Mouse (Mus musculus) left cerebral cortex, postnatal 4 days (tissue): ENCODE measurements around the gene Kcnk4. TPM values are rescaled to one million over a fixed set of nuclear protein-coding genes. Genes with fewer than 3 reads are reported as not detected.

ENCODE experiments used
- DNase-seq: peaks from one replicate; pipeline ENCODE4 v3.0.0-alpha.2; 2022
- intact Hi-C: fragments of 180-260 bp; cut with DNase I; formaldehyde crosslinking; loops from one replicate; pipeline ENCODE4 v1.15.1; 2025
- total RNA-seq, 2 experiments: library from RNA; stranded (reverse); gene quantifications; 2 replicates each; pipeline ENCODE4 v1.2.3; 2021

Kcnk4 gene
- total RNA-seq, 2 experiments from 2014 or later = 13.8 to 15.5 TPM

DNA sequence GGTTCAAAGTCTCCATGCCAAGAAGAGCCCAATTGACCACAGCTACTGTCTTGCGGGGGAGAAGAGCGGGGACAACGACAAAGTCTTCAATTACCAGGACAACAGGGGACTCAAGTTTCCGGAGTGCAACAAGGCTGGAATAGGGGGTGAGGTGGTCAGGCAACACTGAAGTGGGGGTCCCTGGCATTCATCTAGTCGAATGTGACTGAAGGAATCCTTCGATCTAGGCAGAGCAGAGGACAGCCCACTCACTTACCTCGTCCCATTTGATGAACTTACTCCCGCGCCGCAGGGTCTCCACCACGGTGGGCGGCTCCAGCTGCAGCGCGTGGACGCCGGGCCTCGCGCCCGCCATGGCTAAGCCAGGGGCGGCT, 35.0 kb upstream of the Kcnk4 start:
- intact Hi-C loops = no loop called here
- DNase-seq = no peak

GRCm38 (mm10) chr19:6968491-6969271, 34.4 kb upstream of the Kcnk4 start:
- DNase-seq = no peak
- intact Hi-C loops = no loop called here

DNA sequence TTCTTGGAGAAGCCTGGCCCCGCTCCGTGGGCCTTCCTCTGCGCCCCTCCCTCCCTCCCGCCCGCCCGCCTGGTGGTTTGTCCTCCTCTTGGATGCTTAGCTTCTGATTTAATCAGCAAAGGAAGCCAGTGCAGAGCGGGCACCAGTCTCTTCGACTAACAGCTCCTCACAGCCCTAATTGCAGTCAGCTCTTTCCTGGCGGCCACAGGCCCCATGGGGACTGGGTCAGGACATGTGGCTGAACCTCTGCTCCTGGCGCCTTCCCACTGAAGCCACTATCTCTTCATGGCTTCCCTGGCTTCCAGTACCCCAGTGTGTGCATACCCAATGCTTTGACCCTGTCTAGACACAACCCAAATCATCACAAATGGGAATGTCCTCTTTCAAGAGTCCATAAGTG, 22.1 kb upstream of the Kcnk4 start:
- no peak for DNase-seq
- intact Hi-C loops = no loop called here

- intact Hi-C loops = no loop called here
- no peak for DNase-seq
These were observed 21.1 kb upstream of the Kcnk4 start for GRCm38 (mm10) chr19:6955424-6955823.

- DNase-seq = no peak
- intact Hi-C loops = no loop called here
These were observed 19.7 kb upstream of the Kcnk4 start for GRCm38 (mm10) chr19:6954046-6954445.

GRCm38 (mm10) chr19:6952712-6953037, 18.4 kb upstream of the Kcnk4 start:
- DNase-seq = no peak
- intact Hi-C loops = no loop called here

DNA sequence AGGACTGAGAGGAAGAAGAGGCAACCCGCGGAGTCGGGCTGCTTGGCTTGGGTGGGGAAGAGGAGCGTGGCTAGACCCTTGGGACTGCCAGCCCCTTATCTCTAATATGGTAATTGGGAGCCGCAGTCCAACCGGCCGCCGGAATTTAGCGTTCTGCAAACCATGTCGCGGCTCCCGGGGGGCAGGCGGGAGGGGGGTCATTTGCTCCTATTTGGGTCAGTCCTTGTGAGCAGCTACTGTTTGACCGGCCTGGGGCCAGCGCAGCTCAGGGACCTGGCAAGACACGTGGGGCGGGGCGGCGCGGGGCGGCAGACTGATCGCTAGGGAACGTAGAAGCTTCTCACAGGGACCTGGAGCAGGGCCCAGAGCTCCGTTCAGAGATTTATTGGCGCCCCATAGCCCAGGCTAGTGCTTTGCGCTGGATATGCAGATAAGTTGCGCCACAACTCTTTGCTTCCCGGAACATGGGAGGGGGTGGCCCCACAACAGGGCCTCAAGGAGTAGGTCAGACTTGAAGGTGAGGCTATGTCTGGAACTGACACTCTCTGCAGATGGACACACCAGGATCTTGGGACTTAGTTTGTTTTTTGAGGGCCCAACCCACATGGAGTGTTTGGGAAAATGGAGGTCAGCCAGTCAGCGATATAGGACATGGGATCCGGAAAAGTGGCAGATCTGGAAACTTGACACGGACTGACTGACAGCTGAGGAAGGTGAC, 17.8 kb upstream of the Kcnk4 start:
- intact Hi-C loops = no loop called here
- DNase-seq = peak; percentile 75

DNA sequence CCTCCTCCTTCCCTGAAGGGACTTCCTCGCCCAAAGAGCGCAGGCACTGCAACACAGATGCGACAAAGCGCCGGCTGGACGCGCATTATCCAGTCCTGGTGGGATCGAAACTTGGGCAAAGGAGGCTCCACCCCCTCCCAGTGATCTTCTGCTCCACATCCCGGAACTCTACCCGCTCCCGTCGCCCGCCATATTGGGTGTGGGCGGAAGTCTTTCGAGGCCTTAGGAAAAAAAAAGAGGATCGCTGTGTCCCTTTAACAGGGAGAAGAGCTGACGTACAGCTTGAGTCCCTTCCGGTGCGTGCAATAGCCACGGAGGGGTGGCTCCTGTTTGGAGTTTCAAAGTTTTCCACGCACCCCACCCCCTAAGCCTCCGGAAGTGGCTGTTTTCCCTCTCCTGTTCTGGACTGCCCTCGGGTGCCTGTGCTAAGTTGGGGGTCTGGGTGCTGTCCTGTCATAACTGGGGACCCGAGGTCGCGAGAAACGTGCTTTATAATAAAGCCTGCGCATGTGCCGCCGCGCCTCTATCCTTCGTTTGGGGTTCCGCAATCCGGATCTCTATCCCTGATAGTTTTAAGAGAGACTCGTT, 17.2 kb upstream of the Kcnk4 start:
- intact Hi-C loops = no loop called here
- DNase-seq = peak; percentile 93

GRCm38 (mm10) chr19:6950613-6951153, 16.4 kb upstream of the Kcnk4 start:
- peak; percentile 43 for DNase-seq
- intact Hi-C loops = no loop called here

GRCm38 (mm10) chr19:6949951-6950350, 15.6 kb upstream of the Kcnk4 start:
- intact Hi-C loops = loop anchor here (5.0 kb wide), 1 partner anchor 703 kb away; no protein-coding TSS in a partner anchor
- DNase-seq = no peak

GRCm38 (mm10) chr19:6949532-6949931, 15.2 kb upstream of the Kcnk4 start:
- DNase-seq = no peak
- intact Hi-C loops = loop anchor here (5.0 kb wide), 1 partner anchor 702 kb away; no protein-coding TSS in a partner anchor

DNA sequence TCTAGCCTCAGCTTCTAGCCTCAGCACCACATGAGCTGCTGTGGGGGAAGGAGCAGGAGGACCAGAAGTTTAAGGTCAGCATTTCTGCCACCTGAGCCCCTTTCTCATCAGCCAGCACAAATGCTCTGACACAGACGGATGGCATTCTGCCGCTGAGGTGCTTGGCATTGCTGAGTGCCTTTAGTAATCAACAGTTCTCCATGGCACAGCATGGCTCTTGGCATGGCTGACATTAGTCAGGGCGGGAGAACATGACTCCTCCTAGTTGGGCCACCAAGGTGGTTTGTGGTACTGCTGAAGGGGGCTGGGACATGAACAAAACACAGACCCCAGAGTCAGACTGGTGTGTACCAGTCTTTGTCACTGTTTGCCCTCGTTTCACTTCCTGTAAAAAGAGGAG, 13.9 kb upstream of the Kcnk4 start:
- peak; percentile 77 for DNase-seq
- intact Hi-C loops = loop anchor here (5.0 kb wide), 1 partner anchor 701 kb away; no protein-coding TSS in a partner anchor

- intact Hi-C loops = loop anchor here (5.0 kb wide), 1 partner anchor 700 kb away; no protein-coding TSS in a partner anchor
- DNase-seq = no peak
These were observed 13.4 kb upstream of the Kcnk4 start for GRCm38 (mm10) chr19:6947742-6948141.

- intact Hi-C loops = no loop called here
- no peak for DNase-seq
These were observed 9.4 kb upstream of the Kcnk4 start for GRCm38 (mm10) chr19:6943709-6944108.

GRCm38 (mm10) chr19:6942764-6943163, 8.4 kb upstream of the Kcnk4 start:
- DNase-seq = no peak
- intact Hi-C loops = no loop called here

- intact Hi-C loops = no loop called here
- DNase-seq = peak; percentile 93
These were observed 8.0 kb upstream of the Kcnk4 start, which contains the start of gene Gpr137 for GRCm38 (mm10) chr19:6942249-6942691. Gpr137 (minus strand) TSS chr19:6942480.

DNA sequence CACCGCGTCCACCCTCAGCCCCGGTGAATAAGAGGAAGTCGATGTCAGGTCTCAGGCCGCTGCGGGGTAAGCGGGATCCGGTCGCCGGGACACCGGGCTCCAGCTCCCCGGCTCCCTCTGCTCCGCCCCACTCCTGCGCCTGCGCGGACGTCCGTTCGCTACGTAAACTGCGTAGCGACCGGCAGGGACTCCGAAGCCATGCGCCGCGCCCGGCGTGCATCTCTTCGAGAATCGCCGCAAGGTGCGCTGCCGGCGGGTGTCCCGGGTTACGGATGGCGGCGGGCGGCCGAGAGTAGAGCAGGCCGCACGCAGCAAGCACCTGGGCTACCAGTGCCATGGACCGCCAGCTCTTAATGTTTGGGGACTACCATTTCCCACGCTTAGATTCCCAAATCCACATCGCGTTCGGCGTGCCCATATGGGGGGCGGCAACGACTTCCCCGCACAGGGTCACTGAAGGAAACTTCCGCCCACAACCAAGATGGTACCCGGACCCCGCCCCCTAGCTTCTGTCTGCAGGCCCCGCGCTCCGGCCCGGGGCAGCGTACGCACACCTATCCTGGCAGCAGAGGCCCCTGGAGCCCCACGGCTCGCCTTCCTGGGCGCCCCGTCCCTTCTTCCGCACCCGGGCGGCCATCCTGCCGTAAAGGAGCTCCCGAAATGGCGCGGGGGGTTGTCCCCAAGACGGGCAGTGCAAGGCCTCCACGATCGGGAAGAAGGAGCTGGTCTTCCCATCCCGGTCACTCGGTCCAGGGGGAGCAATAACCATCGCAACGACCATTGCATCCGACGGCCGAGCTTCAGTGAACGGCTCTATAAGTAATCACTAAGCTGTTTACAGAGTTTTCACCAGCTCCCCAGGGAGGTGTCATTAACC, 7.3 kb upstream of the Kcnk4 start, which contains the start of gene Bad:
Bad (plus strand) TSS at position 490 of the 877 bp plus-strand sequence.
- peak; percentile 94 for DNase-seq
- intact Hi-C loops = no loop called here

DNA sequence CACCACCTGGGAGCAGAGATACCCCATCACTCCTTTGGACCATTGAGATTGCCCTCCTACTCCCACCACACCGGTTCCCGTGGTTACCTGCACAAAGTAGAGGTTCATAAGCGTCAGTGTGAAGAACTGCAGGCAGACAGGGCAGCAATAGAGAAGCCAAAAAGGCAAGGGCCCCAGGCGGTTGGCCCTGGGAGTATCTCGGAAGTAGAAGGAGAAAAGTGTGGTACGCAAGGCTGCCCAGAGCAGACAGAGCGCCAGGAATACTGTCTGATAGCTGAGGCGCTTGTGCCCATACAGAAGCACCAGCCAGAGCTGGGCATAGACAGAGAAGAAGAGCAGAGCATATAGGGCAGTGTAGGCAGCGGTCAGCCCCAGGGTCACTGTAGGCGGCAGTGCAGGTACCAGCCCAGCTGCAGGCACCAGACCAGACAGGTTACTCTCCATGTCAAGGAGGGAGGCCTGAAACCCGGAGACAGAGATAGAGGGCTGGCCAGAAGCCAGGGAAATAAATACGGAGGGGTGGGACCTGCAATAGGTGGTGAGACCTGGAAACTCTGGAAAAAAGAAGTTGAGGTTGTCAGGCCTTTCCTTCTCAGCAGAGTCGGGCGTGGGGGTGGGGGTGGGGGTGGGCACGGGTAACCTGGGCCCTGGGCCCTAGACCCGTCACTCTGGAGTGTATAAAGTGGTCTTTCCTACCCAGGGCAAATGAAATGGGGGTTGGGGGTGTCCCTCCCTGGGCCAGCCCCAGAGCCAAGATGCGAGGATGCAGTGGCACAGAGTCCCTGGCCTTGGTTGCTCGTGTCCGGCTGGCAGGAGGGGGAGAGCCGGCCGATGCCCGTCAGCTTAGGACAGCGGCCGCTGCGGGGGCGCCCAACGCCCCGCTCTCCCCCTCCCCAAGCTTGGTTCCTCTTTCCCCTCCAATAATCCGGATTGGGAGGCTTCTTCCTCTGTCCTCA, 6.4 kb upstream of the Kcnk4 start:
- no peak for DNase-seq
- intact Hi-C loops = no loop called here
